Mouse (Mus musculus) heart, embryonic 11.5 days (tissue): ENCODE data around the gene Relt. TPM values are rescaled to one million over a fixed set of nuclear protein-coding genes. Genes with fewer than 3 reads are reported as not detected.

Experiments used
- ATAC-seq: fragments of 200-750 bp; cut with Nextera tagmentation; replicated peaks from 2 replicates; pipeline ENCODE4 v1.8.0; 2017; ENCODE audit warnings: moderate library complexity; ENCODE audit not compliant: insufficient number of reproducible peaks, low FRiP score, low TSS enrichment
- H3K27ac ChIP-seq: fragments of 300-500 bp; sonication (generic); 2 replicates; pipeline ENCODE4 v1.5.1; 2014; ENCODE audit warnings: mild to moderate bottlenecking, low read depth, low read length
- H3K27me3 ChIP-seq: fragments of 300-500 bp; sonication (generic); 2 replicates; pipeline ENCODE4 v1.6.1; 2014; ENCODE audit warnings: mild to moderate bottlenecking, low read length, mixed read lengths; ENCODE audit not compliant: control insufficient read depth, insufficient read depth
- H3K36me3 ChIP-seq: fragments of 300-500 bp; sonication (generic); 2 replicates; pipeline ENCODE4 v1.6.1; 2014; ENCODE audit warnings: mild to moderate bottlenecking, low read length, moderate library complexity, mixed read lengths; ENCODE audit not compliant: control insufficient read depth, insufficient read depth
- H3K4me1 ChIP-seq: fragments of 300-500 bp; sonication (generic); 2 replicates; pipeline ENCODE4 v1.6.1; 2014; ENCODE audit warnings: low read length; ENCODE audit not compliant: control insufficient read depth, insufficient read depth
- H3K4me2 ChIP-seq: fragments of 300-500 bp; sonication (generic); 2 replicates; pipeline ENCODE4 v1.6.1; 2014; ENCODE audit warnings: mild to moderate bottlenecking, moderate library complexity
- H3K4me3 ChIP-seq: fragments of 300-500 bp; sonication (generic); 2 replicates; pipeline ENCODE4 v1.5.1; 2014; ENCODE audit warnings: low read depth, low read length
- H3K9ac ChIP-seq: fragments of 300-500 bp; sonication (generic); 2 replicates; pipeline ENCODE4 v1.6.1; 2014; ENCODE audit warnings: mild to moderate bottlenecking, low read depth, low read length, moderate library complexity
- H3K9me3 ChIP-seq: fragments of 300-500 bp; sonication (generic); replicated peaks from 2 replicates; pipeline ENCODE4 v1.6.1; 2016; ENCODE audit warnings: low read length; ENCODE audit not compliant: control insufficient read depth
- WGBS: fragments of 180-500 bp; shearing (Covaris S2); extraction: QIAGEN DNeasy Blood & Tissue Kit; methylation state at CpG from one replicate; pipeline ENCODE4 v1.1.7; 2014; ENCODE audit not compliant: insufficient replicate concordance; 5-methylcytosine and 5-hydroxymethylcytosine counted together
- polyA plus RNA-seq: library from polyadenylated mRNA; unstranded; fragments of >200 nt; fragmentation: Nextera tagmentation; extraction: Ambion mirVana; gene quantifications from 2 replicates; pipeline ENCODE4 v1.2.1, GENCODE M21; 2014

Relt gene
- polyA plus RNA-seq, 1 experiment from 2014 or later: 2.3 TPM

DNA sequence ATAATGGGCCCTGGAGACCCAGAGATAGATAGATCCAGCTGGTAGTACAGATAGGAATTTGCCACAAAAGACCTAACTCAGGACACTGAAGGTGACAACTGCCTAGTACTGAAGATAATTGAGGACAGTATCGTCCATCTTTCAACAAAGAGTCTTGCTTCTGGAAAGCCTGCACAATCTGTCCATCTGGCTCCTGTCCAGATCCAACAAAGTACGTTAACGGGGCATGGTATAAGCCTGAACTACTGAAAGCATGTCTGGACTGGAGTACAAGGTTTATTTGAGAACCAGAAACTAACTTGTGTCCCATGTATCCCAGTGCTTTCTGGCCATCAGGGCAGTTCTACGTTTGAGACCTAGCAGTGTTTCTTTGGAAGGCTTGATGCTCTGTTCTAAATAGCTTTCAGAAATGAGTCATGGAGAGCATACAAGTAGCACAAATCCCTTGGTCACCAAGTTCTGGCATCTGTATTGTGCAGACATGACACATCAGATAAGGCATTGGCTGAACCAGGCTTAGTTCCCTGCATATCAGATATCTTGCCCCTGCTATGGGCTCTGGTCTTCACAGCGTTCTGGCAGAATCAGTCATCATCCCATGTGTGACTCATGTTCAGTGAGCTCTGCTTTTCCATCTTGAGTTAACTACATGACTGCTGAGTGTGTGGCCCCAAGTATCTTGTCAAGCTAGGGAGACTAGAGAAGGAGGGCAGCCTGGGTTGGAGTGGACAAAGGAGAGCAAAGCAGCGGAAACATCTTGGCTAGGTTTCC, 23.4 kb downstream of the Relt start:
- Histone ChIP-seq H3K9me3 (no peaks in the 10 kb centered on the region), H3K4me2 (no peak overlapping the region), H3K36me3 (peaks cover 7% of the 10 kb centered on the region; the same call in 1 of the 2 replicates), H3K27ac (no peak overlapping the region), H3K4me1 (peaks cover 15% of the 10 kb centered on the region), H3K4me3 (no peak overlapping the region), H3K9ac (no peak overlapping the region), H3K27me3 (no peaks in the 10 kb centered on the region)
- no peak for ATAC-seq
- 64% methylated on average over 6 of the region's 6 CpGs for WGBS

DNA sequence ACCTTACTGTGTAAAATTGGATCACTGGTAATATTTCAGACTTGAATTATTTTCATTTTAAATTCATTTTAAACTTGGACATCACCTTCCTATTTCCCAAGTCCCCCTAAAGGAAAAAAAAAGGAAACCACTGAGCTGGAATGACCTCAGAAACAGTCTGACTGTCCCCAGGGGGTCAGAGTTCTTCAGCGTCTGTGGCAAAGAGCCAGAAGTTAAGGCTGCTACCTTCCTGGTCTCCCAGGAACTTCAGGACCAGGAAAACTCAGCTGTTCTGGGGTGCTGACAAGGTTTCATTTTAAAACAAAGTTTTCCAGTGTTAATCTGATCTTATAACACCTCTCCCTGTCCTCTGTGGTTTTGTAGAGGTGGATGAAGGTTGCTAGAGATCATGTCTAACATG, 25.5 kb downstream of the Relt start:
- Histone ChIP-seq H3K9me3 (no peaks in the 10 kb centered on the region), H3K4me1 (peaks cover 5% of the 10 kb centered on the region; the same call in 1 of the 2 replicates), H3K9ac (no peak overlapping the region), H3K36me3 (peaks cover 7% of the 10 kb centered on the region; the same call in 1 of the 2 replicates), H3K27me3 (no peaks in the 10 kb centered on the region), H3K27ac (no peak overlapping the region), H3K4me3 (no peak overlapping the region), H3K4me2 (no peak overlapping the region)
- 64% methylated on average over 1 of the region's 1 CpGs for WGBS
- no peak for ATAC-seq

DNA sequence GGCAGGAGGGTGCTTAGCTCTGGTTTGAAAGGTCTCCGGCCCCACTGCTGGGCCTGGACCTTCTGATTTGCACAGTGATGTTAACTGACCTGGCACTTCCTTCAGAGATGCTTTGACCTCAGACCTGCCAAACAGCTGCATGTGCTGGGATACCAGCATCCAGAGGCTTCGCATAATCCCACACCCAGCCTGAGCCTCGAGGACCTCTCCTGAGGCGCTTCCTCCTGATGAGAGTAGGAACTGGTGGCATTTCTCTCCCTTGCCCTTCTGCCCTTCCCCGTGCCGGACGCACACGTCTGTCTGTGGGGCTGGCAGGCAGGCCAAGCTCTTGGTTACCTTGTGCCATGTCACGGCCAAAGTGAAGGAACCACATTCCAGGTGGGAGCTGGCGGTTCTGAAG, 26.6 kb downstream of the Relt start:
- H3K9me3 ChIP-seq: no peaks in the 10 kb centered on the region
- no peak overlapping the region for H3K4me3 ChIP-seq
- peaks cover 5% of the 10 kb centered on the region; the same call in 1 of the 2 replicates for H3K4me1 ChIP-seq
- no peak for ATAC-seq
- H3K27ac ChIP-seq: no peak overlapping the region
- peaks cover 7% of the 10 kb centered on the region; the same call in 1 of the 2 replicates for H3K36me3 ChIP-seq
- H3K27me3 ChIP-seq: no peaks in the 10 kb centered on the region
- no peak overlapping the region for H3K4me2 ChIP-seq
- 83% methylated on average over 10 of the region's 10 CpGs for WGBS
- no peak overlapping the region for H3K9ac ChIP-seq

DNA sequence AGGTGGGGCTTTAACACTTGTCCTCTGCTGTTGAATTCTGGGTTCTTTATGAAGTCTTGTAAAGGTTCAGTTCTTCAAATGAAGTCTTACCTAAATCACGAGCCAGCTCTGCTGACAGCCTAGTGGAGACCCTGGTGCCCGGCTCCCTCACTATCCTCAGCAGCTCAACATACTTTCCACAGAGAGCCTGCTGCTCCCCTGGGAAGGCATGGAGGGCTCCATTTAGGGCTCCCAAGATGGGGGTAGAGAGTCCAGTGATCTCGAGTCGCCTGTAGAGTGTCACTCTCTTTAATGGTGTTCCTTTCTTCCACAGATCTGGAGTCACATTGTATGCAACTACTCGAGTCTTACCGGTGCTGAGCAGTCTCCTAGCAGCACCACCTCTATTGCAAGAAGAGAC, 27.5 kb downstream of the Relt start:
- no peak for ATAC-seq
- Histone ChIP-seq H3K36me3 (peaks cover 7% of the 10 kb centered on the region; the same call in 1 of the 2 replicates), H3K4me2 (no peak overlapping the region), H3K27ac (no peak overlapping the region), H3K27me3 (no peaks in the 10 kb centered on the region), H3K4me3 (no peak overlapping the region), H3K9me3 (no peaks in the 10 kb centered on the region), H3K9ac (no peak overlapping the region), H3K4me1 (peaks cover 5% of the 10 kb centered on the region; the same call in 1 of the 2 replicates)
- 77% methylated on average over 6 of the region's 6 CpGs for WGBS

DNA sequence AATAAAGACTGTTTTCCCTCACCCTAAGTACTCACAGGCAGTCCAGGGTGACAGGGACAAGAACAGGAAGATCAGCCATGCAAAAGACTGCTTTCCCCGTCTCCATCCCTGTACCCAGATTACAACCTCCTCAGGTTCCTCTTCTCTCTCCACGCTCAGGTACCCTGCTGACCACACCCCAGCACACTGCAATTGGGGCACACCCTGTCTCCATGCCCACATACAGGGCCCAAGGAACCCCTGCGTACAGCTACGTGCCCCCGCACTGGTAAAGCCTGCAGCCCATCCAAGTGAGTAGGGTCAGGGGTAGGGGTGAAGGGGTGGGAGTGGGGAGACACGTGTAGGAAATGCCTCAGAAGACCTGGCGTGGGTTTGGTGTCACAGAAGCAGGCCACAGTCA, 28.1 kb downstream of the Relt start:
- Histone ChIP-seq H3K4me1 (peaks cover 5% of the 10 kb centered on the region; the same call in 1 of the 2 replicates), H3K27ac (no peak overlapping the region), H3K4me3 (no peak overlapping the region), H3K27me3 (no peaks in the 10 kb centered on the region), H3K9ac (no peak overlapping the region), H3K9me3 (no peaks in the 10 kb centered on the region), H3K36me3 (peaks cover 7% of the 10 kb centered on the region; the same call in 1 of the 2 replicates), H3K4me2 (no peak overlapping the region)
- 86% methylated on average over 7 of the region's 7 CpGs for WGBS
- ATAC-seq: no peak

DNA sequence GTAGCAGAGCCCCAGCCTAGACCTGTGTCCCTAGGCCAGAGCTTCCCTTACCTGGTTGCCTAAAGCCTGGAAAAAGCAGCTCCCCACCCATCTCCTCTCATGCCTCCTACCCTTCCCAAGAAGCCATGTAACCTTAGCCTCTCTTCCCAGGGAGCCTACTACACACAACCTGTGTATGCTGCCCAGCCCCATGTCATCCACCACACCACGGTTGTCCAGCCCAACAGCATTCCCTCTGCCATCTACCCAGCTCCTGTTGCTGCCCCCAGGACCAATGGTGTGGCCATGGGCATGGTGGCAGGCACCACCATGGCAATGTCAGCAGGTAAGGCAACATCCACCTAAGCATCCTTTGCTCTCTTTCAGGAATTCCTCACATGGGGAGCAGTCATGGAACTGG, 29.4 kb downstream of the Relt start:
- H3K36me3 ChIP-seq: peaks cover 7% of the 10 kb centered on the region; the same call in 1 of the 2 replicates
- no peak overlapping the region for H3K4me3 ChIP-seq
- H3K4me2 ChIP-seq: no peak overlapping the region
- no peaks in the 10 kb centered on the region for H3K4me1 ChIP-seq
- ATAC-seq: no peak
- H3K9ac ChIP-seq: no peak overlapping the region
- H3K27me3 ChIP-seq: no peaks in the 10 kb centered on the region
- 88% methylated on average over 1 of the region's 1 CpGs for WGBS
- H3K9me3 ChIP-seq: no peaks in the 10 kb centered on the region
- no peak overlapping the region for H3K27ac ChIP-seq

DNA sequence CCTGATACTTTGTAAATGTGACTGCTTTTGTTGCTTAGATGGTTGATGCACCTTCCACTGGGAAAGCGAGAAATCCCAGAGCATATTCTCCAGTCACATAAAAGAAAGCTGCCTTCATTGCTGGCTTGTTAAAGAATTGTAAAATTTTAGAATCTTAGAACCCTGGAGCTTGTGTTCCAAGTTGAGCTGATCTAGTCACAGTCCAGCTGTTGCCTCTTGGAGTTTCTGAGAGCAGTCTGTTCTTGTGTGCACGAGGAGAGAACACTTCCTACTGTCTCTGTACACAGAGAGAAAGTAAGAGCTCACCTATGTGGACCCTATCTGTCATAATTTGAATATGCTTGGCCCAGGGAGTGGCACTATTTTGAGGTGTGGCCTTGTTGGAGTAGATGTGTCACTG, 34.7 kb downstream of the Relt start:
- H3K9ac ChIP-seq: no peak overlapping the region
- 85% methylated on average over 2 of the region's 2 CpGs for WGBS
- no peaks in the 10 kb centered on the region for H3K9me3 ChIP-seq
- H3K27ac ChIP-seq: no peak overlapping the region
- H3K36me3 ChIP-seq: no peaks in the 10 kb centered on the region; the same call in 1 of the 2 replicates
- no peaks in the 10 kb centered on the region for H3K27me3 ChIP-seq
- no peak for ATAC-seq
- no peak overlapping the region for H3K4me2 ChIP-seq
- H3K4me1 ChIP-seq: no peaks in the 10 kb centered on the region
- no peak overlapping the region for H3K4me3 ChIP-seq

DNA sequence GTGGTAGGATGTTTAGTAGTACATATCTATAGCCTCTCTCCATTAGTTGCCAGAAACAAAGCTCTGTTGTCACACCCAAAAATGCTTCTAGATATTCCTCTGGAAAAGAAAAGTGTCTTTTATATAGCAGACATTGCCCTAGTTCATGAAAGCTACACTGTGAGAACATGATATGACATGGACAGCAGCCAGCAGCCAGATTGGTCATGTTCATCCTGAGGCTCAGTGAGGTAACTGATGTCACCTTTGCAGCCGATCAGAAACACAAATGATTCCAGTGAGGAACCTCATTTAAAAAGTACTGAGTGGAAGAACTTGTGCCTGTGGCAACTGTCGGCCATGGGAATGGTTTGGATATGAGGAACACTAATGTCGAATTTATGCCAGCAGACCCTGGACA, 38.6 kb downstream of the Relt start:
- H3K27me3 ChIP-seq: no peaks in the 10 kb centered on the region
- ATAC-seq: no peak
- no peak overlapping the region for H3K9ac ChIP-seq
- no peaks in the 10 kb centered on the region for H3K4me1 ChIP-seq
- 84% methylated on average over 3 of the region's 3 CpGs for WGBS
- no peak overlapping the region for H3K4me2 ChIP-seq
- H3K9me3 ChIP-seq: no peaks in the 10 kb centered on the region
- no peaks in the 10 kb centered on the region for H3K36me3 ChIP-seq
- no peak overlapping the region for H3K27ac ChIP-seq
- no peak overlapping the region for H3K4me3 ChIP-seq
